Mouse (Mus musculus): ENCODE data around the gene Vsig4. TPM values are rescaled to one million over a fixed set of nuclear protein-coding genes. Genes with fewer than 3 reads are reported as not detected.
"Not testable (repeated sequence)": the region's sequence is repeated elsewhere in the genome, so short reads cannot be mapped to it uniquely, and the experiment has no call there.

The Vsig4 gene
- total RNA-seq (2022) = not detected

DNA sequence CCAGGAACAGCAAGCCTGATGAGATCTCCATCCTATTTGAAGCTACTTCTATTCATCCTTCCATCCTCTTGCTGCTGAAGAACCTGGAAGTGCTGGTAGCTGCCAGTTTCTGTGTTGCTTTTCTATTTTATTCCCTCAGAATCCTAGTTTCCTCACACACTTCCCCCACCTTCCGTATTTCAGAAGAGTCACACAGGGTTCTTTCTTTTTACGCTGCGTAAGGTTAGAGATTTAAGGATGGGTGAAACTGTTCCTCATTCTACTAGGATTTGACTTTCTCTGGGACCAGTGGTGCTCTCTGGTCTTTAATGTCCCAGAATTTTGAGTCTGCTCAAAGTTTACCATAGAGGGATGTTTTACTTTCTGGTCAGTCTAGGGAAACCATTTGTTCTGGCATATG, at the start of gene Vsig4:
Gene Vsig4 (minus strand): TSS at position 101 of the 400 bp plus-strand sequence.
- DNase-seq (ENCODE audit: low spot score in 2 of 2) = no peak

DNA sequence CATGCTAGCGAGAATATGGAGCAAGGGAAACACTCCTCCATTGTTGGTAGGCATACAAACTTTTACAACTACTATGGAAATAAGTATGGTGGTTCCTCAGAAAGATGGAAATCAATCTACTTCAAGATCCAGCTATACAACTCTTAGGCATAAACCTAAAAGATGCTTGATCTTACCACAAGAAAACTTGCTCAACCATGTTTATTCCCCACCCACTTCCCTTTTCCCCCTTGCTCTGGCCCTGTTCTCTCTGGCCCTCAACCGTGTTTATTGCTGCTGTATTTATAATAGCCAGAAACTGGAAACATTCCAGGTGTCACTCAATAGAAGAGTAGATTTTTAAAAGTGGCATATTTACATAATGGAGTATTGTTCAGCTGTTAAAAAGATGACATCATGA, 45.9 kb upstream of the Vsig4 start:
- DNase-seq (ENCODE audit: low spot score in 2 of 2) = no peak

DNA sequence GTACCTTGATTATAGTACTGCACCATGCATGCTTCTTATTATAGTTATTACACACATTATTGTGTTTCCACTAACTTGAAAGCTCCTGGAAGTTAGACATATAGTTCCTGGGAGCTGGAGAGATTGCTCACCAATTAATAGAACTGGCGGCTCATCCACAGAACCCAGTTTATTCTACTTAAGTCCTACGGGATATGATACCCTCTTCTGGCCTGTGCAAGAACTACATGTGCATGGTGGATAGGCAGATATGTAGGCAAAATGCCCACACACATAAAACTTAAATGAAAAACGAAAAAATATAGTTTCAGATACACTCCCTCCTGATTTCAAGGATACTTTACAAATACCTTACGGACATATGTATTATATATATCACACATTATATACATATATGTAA, 36.5 kb upstream of the Vsig4 start:
- DNase-seq (ENCODE audit: low spot score in 2 of 2) = no peak

- no peak for DNase-seq (ENCODE audit: low spot score in 2 of 2)
Measured at GRCm38 (mm10) chrX:96256509-96256908, 36.7 kb downstream of the Vsig4 start.

GRCm38 (mm10) chrX:96239644-96240043, 53.6 kb downstream of the Vsig4 start:
- DNase-seq (ENCODE audit: low spot score in 2 of 2) = no peak

DNA sequence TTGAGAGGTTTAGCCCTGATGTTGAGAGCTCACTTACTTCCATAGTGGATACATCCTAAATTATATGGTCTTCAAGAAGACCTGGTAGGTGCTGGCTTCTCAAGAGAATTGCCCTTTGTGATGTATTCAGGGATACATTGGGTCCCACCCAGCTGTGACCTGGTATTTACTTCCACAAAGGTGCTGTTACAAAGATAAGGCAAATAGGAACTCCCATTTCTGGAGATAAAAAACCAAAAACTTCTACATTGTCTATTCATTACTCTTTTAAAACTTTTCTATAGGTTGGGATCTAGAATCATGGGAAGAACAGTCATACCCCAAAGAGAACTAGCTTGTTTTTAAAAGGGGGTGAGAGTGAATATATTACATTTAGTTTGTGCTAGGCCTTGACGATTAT, 54.2 kb downstream of the Vsig4 start:
- DNase-seq (ENCODE audit: low spot score in 2 of 2) = no peak

- DNase-seq (ENCODE audit: low spot score in 2 of 2) = no peak
Measured at GRCm38 (mm10) chrX:96235775-96236174, 57.5 kb downstream of the Vsig4 start.

DNA sequence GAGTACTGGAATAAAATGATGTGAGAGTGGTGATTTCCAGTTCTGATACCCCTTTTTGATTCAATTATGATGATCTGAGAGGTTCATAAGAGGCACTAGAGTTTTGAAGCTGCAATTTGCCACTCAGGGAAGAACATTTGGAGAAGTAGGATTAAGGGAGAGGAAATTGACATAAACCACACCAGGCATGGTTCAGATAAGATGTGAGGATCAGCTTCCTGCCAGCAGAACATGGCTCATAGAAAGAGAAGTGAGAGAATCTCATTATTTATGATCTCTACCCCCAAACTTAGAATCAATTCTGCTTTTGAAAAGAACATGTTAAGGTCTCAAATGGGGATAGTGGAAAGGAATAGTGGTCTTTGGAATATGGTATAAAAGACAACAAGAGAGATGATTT, 66.2 kb downstream of the Vsig4 start:
- no peak for DNase-seq (ENCODE audit: low spot score in 2 of 2)

GRCm38 (mm10) chrX:96225474-96225873, 67.8 kb downstream of the Vsig4 start:
- DNase-seq (ENCODE audit: low spot score in 2 of 2) = no peak

DNA sequence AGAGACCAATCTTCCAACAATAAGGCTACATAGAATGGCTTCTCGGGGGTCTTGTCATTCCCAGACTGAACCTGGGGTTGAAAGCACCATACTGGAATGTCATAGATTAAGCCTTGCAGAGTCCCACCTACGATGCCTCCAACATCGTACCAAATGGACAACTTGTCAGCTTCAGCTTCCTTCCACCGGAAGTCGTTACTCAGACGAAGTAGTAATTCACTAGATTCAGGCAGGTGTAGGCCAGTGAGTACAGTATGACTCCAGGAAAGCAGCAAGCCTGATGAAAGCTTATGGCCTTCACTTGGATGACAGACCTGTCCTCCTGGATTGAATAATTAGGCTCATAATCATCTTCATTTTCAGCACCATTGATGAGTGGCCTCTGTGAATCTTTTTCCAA, 69.0 kb downstream of the Vsig4 start:
- DNase-seq (ENCODE audit: low spot score in 2 of 2) = no peak

DNA sequence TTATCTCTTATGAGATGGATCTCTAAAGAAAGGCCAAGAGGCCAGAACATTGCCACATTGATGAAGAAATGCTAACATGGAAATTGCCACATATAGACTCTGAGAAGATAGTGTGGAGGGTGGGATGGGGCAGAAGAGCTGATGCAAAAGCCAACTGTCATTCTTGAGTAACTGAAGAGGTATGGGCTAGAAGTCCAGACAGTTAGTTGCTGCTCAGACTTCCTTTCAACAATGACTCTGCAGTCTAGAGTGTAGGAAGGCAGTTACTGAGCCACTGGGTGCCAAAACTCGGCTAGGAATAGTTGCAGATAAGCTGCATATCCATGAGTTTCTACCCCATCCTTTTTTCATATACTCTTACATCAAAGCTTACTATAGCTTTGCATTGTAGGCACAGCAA, 75.2 kb downstream of the Vsig4 start:
- no peak for DNase-seq (ENCODE audit: low spot score in 2 of 2)

- DNase-seq (ENCODE audit: low spot score in 2 of 2) = no peak
Measured at GRCm38 (mm10) chrX:96206872-96207271, 86.4 kb downstream of the Vsig4 start.

GRCm38 (mm10) chrX:96205143-96205542, 88.1 kb downstream of the Vsig4 start:
- not testable (repeated sequence) for DNase-seq (ENCODE audit: low spot score in 2 of 2)

Small RNAs within 50 kb of the gene (microRNA-seq; reads per million reads assigned to microRNA genes)
- gene Mir223 = 3.4 to 10.1 reads per million in 2 experiments

Other genes with a start within 250 kb of the Vsig4 start
- 10 to 100 TPM; 20.3 to 36.3 (median 24.9) TPM for gene Msn, start 197.4 kb downstream of the Vsig4 start, total RNA-seq (2022)
- gene Heph, start 161.9 kb upstream of the Vsig4 start, total RNA-seq (2022) = 1 to 10 TPM; 3.0 to 4.2 (median 3.4) TPM
- under 1 TPM in 1 of 4 experiments, not detected in 3; 0.23 TPM for gene Hsf3, start 162.9 kb upstream of the Vsig4 start, total RNA-seq (2022)

Measured in left cerebral cortex, adult 8-10 months (tissue).